Mouse (Mus musculus) liver, postnatal 0 days (tissue): ENCODE results near the gene Cadm2.

Experiments used
- CTCF ChIP-seq: sonication (generic); IDR thresholded peaks from 2 replicates; pipeline ENCODE4 v1.5.1; 2016; ENCODE audit warnings: antibody characterized with exemption, low read depth
- EP300 ChIP-seq: IDR thresholded peaks from 2 replicates; pipeline ENCODE4 v1.6.1; 2016; ENCODE audit warnings: antibody characterized with exemption, low read depth, mild to moderate bottlenecking

DNA sequence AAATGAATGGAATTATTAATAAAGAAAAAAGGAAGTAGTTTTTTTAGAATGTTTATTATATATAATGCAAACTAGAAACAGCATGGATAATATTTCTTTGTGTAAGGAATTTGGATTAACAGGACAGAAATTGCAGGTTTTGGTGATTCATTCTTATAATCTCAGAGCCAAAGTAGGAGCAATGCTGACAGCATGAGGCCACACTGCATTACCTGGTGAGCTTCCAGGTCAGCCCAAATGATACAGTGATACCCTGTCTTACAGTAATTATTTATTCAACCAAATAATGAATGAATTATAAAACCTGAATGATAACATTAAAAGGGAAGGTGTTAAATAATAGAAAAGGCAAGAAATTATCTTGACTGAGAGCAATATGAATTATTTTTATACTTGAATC is 273.1 kb downstream of the Cadm2 start:
- TF ChIP-seq CTCF = no peak
- TF ChIP-seq EP300 = no peak
